Mouse (Mus musculus): ENCODE results near the gene Tmem165.
A peak's percentile ranks its signal among the peaks of the same experiment; 100 is the strongest.

The Tmem165 gene

GRCm38 (mm10) chr5:76171039-76171438 is 12.6 kb upstream of the Tmem165 start:
- ATAC-seq (ENCODE audit: low TSS enrichment), result no peak

- no peak for ATAC-seq (ENCODE audit: low TSS enrichment)
Measured at GRCm38 (mm10) chr5:76175051-76175450, 8.6 kb upstream of the Tmem165 start.

DNA sequence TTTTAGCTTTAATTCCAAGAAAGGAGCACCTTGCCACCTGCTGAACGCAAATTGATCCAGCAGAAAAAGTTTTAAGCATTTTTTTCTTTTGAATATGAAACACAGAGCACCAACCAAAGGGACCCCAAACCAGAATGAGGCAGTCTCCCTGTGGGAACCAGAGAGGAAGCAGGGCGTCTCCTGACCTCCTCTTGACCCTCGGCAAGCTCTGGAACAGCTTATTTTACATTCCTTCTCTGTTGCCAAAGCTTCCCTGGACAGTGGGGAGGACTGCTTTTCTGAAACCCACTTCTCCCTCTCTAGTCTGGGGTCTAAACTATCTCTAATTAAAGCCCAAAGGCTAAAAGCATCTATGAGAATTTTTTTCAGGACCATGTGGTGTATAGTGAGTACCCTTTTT is 7.3 kb upstream of the Tmem165 start:
- no peak for ATAC-seq (ENCODE audit: low TSS enrichment)

- ATAC-seq (ENCODE audit: low TSS enrichment), result no peak
Measured at GRCm38 (mm10) chr5:76176841-76177240, 6.8 kb upstream of the Tmem165 start.

DNA sequence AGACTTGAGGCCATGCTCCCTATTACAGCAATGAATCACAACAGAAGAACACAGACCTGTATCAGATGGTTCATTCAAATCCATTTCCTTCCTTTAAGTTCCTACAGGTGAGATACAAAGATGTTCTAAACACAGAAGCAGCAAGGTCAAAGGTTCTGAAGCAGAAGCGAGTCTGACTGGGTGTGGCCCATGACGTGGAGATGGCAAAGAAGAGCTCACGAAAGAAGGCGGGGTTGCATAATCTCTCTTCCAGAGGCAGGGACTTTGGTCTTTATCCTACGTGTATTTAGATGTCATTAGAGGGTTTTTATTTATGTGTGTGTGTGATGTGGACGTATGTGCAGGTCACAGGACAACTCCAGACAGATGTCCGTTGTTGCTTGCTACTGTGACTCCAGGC is 6.0 kb upstream of the Tmem165 start:
- no peak for ATAC-seq (ENCODE audit: low TSS enrichment)

DNA sequence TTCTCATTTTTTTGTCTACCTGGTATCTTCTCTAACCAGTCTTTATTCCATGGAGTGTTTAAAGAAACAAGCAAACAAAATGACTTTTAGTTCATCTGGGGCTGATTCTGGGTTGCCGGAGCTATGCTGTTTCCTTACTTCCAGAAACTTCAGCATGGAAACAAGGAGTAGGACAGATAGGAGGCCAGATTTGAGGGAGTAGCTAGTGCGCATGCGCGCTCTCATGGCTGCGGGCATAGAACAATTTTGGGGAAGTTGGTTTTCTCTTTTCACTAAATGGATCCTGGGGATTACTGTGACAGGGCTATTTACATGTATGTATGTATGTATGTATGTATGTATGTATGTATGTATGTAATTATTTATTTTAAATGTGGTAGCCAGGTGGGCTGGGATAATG is 4.5 kb upstream of the Tmem165 start:
- no peak for ATAC-seq (ENCODE audit: low TSS enrichment)

DNA sequence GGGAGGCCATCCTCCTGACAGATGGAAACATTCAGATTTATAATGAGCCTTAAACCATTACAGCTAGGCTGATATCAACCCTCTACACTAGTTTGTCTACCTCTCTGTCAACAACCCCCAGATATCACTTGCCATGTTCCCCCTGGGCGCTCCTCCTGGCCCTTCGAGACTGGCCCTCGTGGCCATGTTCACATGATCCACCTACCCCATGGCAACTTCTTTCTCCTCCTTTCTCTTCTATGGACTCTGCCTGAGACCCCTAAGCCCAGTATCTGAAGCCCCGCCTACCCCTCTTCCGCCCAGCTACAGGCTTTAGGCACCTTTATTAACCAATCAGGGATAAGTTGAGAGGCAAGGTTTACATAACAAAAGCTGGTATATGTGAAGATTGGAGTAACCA is 3.9 kb upstream of the Tmem165 start:
- ATAC-seq (ENCODE audit: low TSS enrichment), result no peak

DNA sequence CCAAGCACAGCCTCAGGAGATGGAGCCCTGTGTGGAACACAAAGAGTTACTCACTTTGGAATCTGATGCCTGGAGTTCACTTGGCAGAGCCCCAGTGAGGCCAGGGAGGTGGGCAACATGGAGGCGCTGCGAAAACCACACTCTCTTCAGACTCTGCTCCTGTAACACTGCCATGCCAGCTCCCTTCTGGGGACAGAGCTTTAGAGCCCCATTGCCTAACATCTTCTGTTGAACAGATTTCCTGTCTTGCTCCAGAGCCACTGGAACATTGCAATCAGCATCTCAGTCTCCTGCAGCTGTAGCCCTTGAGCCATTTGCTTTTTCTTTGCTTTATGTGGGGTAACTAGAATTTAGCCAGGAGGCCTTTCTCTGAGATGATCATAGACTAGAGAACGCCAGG is 1.4 kb upstream of the Tmem165 start:
- ATAC-seq (ENCODE audit: low TSS enrichment), result no peak

- no peak; the same call in 1 of the 2 replicates for ATAC-seq (ENCODE audit: low TSS enrichment)
Measured at GRCm38 (mm10) chr5:76183043-76183749, 484 bp upstream of the Tmem165 start.

DNA sequence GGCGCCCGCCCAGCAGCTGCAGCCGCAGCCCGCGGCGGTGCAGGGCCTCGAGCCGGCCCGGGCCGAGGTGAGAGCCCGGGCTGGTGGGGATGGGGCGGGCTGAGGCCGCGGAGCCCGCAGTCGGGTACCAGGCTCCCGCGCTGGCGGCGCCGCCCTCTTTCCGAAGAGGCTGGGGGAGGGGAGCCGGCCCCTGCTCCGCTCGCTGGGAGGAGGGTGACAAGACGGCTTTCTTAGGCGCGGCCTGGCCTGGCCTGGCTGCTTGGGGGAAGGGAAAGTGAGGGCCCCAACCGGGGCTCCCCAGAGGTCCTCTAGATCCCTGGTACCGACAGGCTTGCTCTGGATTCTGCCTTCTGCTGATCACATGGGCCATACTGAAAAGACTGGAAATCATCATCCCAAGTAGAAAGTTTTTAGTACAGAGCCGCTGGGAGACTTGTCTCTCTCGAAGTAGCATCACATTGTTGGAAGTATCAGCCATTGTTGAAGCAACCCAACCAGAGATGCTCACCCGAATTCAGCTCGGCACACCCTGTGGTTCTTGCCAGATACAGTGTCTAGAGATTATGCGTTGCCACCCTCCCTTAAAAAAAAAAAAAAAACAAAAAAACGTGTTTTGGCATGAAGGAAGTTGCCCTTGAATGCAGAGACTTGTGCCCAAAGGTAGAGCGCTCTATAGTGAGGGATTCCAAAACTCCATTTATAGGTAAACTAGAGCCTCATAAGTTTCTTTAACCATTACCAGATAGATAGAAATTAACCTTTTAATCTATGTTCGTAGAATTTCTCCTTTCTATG is 803 bp downstream of the Tmem165 start:
- ATAC-seq (ENCODE audit: low TSS enrichment), result peak; percentile 68

GRCm38 (mm10) chr5:76187885-76188284 is 4.2 kb downstream of the Tmem165 start:
- no peak for ATAC-seq (ENCODE audit: low TSS enrichment)

DNA sequence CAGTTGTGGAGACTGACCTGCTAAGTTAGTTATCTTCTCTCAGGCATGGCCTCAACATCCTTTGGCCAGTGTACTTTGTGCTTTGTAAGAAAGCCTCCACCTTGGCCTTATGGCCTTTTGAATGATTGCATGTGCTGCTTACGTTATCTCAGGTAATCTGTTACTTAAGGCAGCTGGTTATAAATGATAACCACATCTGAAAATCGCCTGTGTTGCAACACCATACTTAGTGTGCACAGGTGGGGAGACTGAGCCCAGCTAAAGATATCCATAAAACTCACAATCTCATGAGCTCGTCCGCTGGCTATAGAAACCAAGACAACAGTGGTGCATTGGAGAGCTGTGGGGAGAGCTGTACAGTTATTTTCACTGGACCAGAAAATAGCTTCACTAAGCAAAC is 6.9 kb downstream of the Tmem165 start:
- no peak for ATAC-seq (ENCODE audit: low TSS enrichment)

DNA sequence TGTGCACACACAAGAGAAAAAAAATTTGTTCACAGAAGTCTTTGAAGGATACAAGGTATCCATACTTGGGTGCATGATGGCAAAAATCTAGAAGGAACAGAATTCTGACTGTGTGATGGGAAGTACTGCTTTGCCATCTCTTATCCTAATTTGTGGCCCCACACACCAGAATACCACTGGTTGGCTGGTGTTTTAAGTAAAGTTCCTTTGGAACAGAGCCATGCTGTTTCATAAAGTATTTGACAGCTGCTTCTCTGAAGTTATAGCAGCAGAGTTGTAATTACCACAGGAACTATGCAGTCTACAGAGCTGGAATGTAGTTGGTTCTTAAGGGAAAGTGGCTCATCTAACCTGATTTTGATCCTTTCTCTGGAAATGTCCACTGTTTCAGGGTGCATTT is 9.4 kb downstream of the Tmem165 start:
- no peak for ATAC-seq (ENCODE audit: low TSS enrichment)

DNA sequence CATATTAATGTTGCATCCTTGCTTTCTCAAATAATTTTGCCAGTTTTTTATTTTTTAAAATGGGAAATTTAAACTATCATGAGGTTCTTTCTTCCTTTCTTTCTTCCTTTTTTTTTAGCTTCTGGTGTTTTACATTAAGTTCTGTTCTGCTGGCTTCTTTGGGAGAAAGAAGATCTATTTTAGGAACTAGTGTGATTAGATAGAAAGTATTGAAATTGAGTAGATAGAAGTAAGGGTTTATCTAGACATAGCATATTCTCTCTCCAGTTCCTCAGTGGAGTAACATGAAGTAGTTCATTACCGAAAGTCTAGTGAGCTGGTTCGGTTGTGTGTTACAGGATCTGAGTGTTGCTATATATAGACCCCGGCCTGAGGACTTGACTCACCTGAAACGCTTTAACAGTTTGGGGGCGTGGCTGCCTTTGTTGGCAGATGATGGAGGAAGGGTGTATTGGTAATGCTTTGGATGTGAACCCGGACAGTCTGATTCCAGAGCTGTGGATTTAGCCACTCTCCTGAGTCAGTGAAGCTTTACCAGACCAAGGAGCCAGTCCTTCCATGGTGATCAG is 10.8 kb downstream of the Tmem165 start:
- ATAC-seq (ENCODE audit: low TSS enrichment), result peak; percentile 48

DNA sequence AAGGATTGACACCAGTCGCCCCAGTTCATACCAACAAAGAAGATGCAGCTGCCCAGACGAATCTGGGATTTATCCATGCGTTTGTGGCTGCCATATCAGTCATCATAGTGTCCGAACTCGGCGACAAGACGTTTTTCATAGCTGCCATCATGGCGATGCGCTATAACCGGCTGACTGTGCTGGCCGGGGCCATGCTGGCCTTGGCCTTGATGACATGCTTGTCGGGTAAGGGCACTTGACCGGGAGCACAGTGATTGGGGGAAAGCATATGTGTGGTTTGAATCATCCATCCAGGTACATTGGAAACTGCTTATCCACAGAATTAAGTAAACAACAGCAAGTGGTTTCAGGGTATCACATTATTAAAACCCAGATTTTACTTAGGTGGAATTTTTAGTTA is 15.7 kb downstream of the Tmem165 start:
- ATAC-seq (ENCODE audit: low TSS enrichment), result no peak

- no peak for ATAC-seq (ENCODE audit: low TSS enrichment)
Measured at GRCm38 (mm10) chr5:76203171-76203570, 19.5 kb downstream of the Tmem165 start.

DNA sequence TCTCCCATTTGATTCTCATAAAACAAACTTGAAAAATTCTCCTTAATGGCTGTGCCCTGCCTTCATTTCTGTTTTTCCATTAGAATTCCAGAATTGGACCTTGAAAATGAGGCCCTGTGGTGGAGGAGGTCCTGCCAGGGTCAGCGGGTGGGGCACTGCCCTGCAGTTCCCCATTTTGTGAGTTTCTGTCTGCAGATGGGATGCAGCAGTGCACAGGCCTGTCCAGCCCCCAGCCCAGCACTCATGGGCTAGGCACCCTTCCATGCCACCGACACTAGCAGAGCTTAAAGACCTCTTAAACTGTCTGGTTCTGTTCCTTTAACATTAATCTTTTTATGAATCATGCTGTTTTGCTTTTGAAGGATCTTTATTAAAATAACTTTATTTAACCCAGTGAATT is 22.2 kb downstream of the Tmem165 start:
- ATAC-seq (ENCODE audit: low TSS enrichment), result no peak

DNA sequence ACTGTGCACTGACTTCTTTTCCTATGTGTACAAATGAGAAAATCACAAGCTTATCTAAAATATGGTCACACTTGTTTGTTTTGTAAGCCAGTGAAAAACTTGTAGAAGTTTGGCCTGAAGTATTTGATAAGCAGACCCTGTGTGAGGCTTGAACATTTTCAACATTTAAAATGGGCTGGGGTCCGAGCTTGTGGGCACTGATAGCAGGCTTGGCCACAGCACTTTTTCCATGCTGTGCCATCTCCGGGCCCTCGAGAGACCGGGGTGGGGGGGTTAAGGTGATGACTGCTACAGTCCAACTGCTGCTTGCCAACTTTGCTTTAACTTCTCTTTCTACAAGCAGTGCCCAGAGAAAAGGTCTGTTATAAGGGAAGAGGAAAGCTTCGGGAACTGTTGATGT is 24.4 kb downstream of the Tmem165 start:
- ATAC-seq (ENCODE audit: low TSS enrichment), result no peak

- peak; percentile 96 for ATAC-seq (ENCODE audit: low TSS enrichment)
Measured at GRCm38 (mm10) chr5:76216691-76217090, 33.0 kb downstream of the Tmem165 start.

GRCm38 (mm10) chr5:76231171-76231855 is 47.6 kb downstream of the Tmem165 start:
- no peak for ATAC-seq (ENCODE audit: low TSS enrichment)

GRCm38 (mm10) chr5:76243274-76243673 is 59.6 kb downstream of the Tmem165 start:
- ATAC-seq (ENCODE audit: low TSS enrichment), result no peak

- ATAC-seq (ENCODE audit: low TSS enrichment), result no peak
Measured at GRCm38 (mm10) chr5:76243929-76244328, 60.2 kb downstream of the Tmem165 start.

Data from frontal cortex, adult (tissue).